13 mouse cellular contexts compared by ENCODE assay signal in genomic region chr2:126495832-126496695, GRCm38 (mm10). TPM values are rescaled to one million over a fixed set of nuclear protein-coding genes. Genes with fewer than 3 reads are reported as not detected.
DNase-seq lines count a peak whose midpoint lies in the region; ATAC-seq lines count a peak whose summit lies in the region.
"Had no signal": no experiment of that assay in that cellular context is flagged by ENCODE, and none has a peak within 500 bp of the region (broad histone marks: within the 10 kb centered on the region; RNA-seq: fewer than 3 reads in every experiment).

No protein-coding gene starts in this region.

- no peak overlapping the region for H3K4me2 ChIP-seq in neural tube, embryonic 13.5 days
- H3K4me2 ChIP-seq in hindbrain, embryonic 16.5 days (ENCODE audit: low read length): no peak overlapping the region
- H3K4me2 ChIP-seq: forebrain, embryonic 13.5 days had no signal

- 83% methylated on average over 14 of the region's 14 CpGs for WGBS in neural tube, embryonic 13.5 days
- 83% methylated on average over 14 of the region's 14 CpGs for WGBS in hindbrain, embryonic 16.5 days

- H3K9me3 ChIP-seq in neural tube, embryonic 13.5 days: no peaks in the 10 kb centered on the region
- H3K9me3 ChIP-seq in hindbrain, embryonic 16.5 days (ENCODE audit: control insufficient read depth, low read length): no peaks in the 10 kb centered on the region
- H3K9me3 ChIP-seq: forebrain, embryonic 13.5 days; megakaryocyte, embryonic 14.5 days had no signal

- H3K9ac ChIP-seq in neural tube, embryonic 13.5 days: no peak overlapping the region
- H3K9ac ChIP-seq in hindbrain, embryonic 16.5 days (ENCODE audit: low read depth, low read length): no peak overlapping the region
- H3K9ac ChIP-seq: forebrain, embryonic 13.5 days had no signal

- no peaks in the 10 kb centered on the region for H3K27me3 ChIP-seq in neural tube, embryonic 13.5 days
- no peaks in the 10 kb centered on the region for H3K27me3 ChIP-seq in hindbrain, embryonic 16.5 days (replicated peaks; ENCODE audit: control insufficient read depth, insufficient read depth, low read length)
- H3K27me3 ChIP-seq: forebrain, embryonic 13.5 days; megakaryocyte, embryonic 14.5 days had no signal

- peaks cover 12% of the 10 kb centered on the region for H3K4me1 ChIP-seq in neural tube, embryonic 13.5 days (replicated peaks)
- no peaks in the 10 kb centered on the region for H3K4me1 ChIP-seq in hindbrain, embryonic 16.5 days (ENCODE audit: control insufficient read depth, insufficient read depth, low read depth, low read length)
- H3K4me1 ChIP-seq: forebrain, embryonic 13.5 days had no signal

- no peaks in the 10 kb centered on the region for H3K36me3 ChIP-seq in neural tube, embryonic 13.5 days
- H3K36me3 ChIP-seq in hindbrain, embryonic 16.5 days (ENCODE audit: control insufficient read depth, insufficient read depth, low read length): no peaks in the 10 kb centered on the region

- no peak for DNase-seq in neural tube, embryonic 10.5 days (ENCODE audit: extremely low spot score, low spot score)
- DNase-seq in thymus, postnatal 4 days: peak; percentile 36
- DNase-seq in layer of hippocampus, postnatal 14 days (ENCODE audit: low spot score in 2 of 2): no peak
- DNase-seq: cerebellum, postnatal 25 days; gastrocnemius, adult 2 months had no signal

- ATAC-seq in neural tube, embryonic 13.5 days (ENCODE audit: low read depth): peak; percentile 36; the same call in 1 of the 2 replicates
- peak; percentile 73 for ATAC-seq in activated CD4-positive, CD25-positive, alpha-beta regulatory T cell, adult 4 months
- peak; percentile 63 for ATAC-seq in monocyte, adult 5-6 weeks (replicated peaks; ENCODE audit: insufficient number of reproducible peaks, low FRiP score, low TSS enrichment, poor library complexity, severe bottlenecking)
- no peak for ATAC-seq in hindbrain, embryonic 16.5 days
- ATAC-seq: forebrain, embryonic 13.5 days had no signal

- H3K4me3 ChIP-seq in neural tube, embryonic 13.5 days: no peak overlapping the region
- H3K4me3 ChIP-seq in hindbrain, embryonic 16.5 days (ENCODE audit: low read length): no peak overlapping the region
- H3K4me3 ChIP-seq: forebrain, embryonic 13.5 days; gastrocnemius, adult 2 months; megakaryocyte, embryonic 14.5 days had no signal

- H3K27ac ChIP-seq in neural tube, embryonic 13.5 days (replicated peaks): 0 out of 2 replicates have a peak overlapping the region, but pooled peaks have one; percentile 13
- H3K27ac ChIP-seq in hindbrain, embryonic 16.5 days (ENCODE audit: low read depth, low read length): no peak overlapping the region
- H3K27ac ChIP-seq: forebrain, embryonic 13.5 days; gastrocnemius, adult 2 months had no signal

RNA-seq across cellular contexts. Expression of gene Atp8b4, which starts 4.4 kb away (rescaled TPM):
- polyA plus RNA-seq in neural tube, embryonic 13.5 days (2015; fragmentation: Nextera tagmentation; extraction: Ambion mirVana): 0.06 TPM in 1 of 2 replicates, not detected in the other
- polyA plus RNA-seq in activated CD4-positive, CD25-positive, alpha-beta regulatory T cell, adult 4 months (2017; shearing (Covaris generic)): 1 to 10 TPM; 1.4 to 2.8 TPM
- total RNA-seq in monocyte, adult 5-6 weeks (2017): 75.4 to 129 TPM (median 81.3 TPM) in 3 replicates
- under 1 TPM in 1 of 2 experiments, not detected in 1; 0.05 TPM for total RNA-seq in layer of hippocampus, postnatal 14 days (2021)
- 0.11 and 0.15 TPM in 2 replicates for polyA plus RNA-seq in hindbrain, embryonic 16.5 days (2015; fragmentation: Nextera tagmentation; extraction: Ambion mirVana)
- total RNA-seq: layer of hippocampus, postnatal 25 days had no signal
- polyA plus RNA-seq: forebrain, embryonic 13.5 days had no signal

RNA-seq across cellular contexts. Expression of gene Slc27a2, which starts 56.1 kb away (rescaled TPM):
- 6.0 and 7.0 TPM in 2 replicates for polyA plus RNA-seq in neural tube, embryonic 13.5 days (2015; fragmentation: Nextera tagmentation; extraction: Ambion mirVana)
- polyA plus RNA-seq in activated CD4-positive, CD25-positive, alpha-beta regulatory T cell, adult 4 months (2017; shearing (Covaris generic)): not detected
- 0.32 to 0.87 TPM in 2 of 3 replicates, not detected in the other for total RNA-seq in monocyte, adult 5-6 weeks (2017)
- 10 to 100 TPM in 1 of 2 experiments, 1 to 10 TPM in 1; 9.4 to 10.1 TPM for total RNA-seq in layer of hippocampus, postnatal 14 days (2021)
- 12.4 and 12.7 TPM in 2 replicates for polyA plus RNA-seq in hindbrain, embryonic 16.5 days (2015; fragmentation: Nextera tagmentation; extraction: Ambion mirVana)
- total RNA-seq: gastrocnemius, adult 2 months had no signal
- polyA plus RNA-seq: limb, embryonic 11.5 days had no signal
